Mouse (Mus musculus): ENCODE measurements around the gene Nyap2. TPM values are rescaled to one million over a fixed set of nuclear protein-coding genes. Genes with fewer than 3 reads are reported as not detected.

Nyap2 gene
- polyA plus RNA-seq, 1 experiment from 2014 or later: 0.04 TPM

- Histone ChIP-seq H3K36me3 (ENCODE audit: control insufficient read depth, insufficient read depth, low read length) (no peaks in the 10 kb centered on the region), H3K27ac (ENCODE audit: low read depth, low read length) (no peak overlapping the region), H3K4me2 (no peak overlapping the region), H3K4me1 (ENCODE audit: control insufficient read depth, insufficient read depth, low read length) (no peaks in the 10 kb centered on the region), H3K9ac (ENCODE audit: low read depth, low read length) (no peak overlapping the region), H3K27me3 (ENCODE audit: control insufficient read depth, insufficient read depth, low read length) (no peaks in the 10 kb centered on the region), H3K9me3 (replicated peaks; ENCODE audit: control insufficient read depth, low read length) (no peaks in the 10 kb centered on the region), H3K4me3 (ENCODE audit: low read depth, low read length) (no peak overlapping the region)
- ATAC-seq (replicated peaks; ENCODE audit: insufficient number of reproducible peaks, low FRiP score, low TSS enrichment): no peak
These were observed 68.8 kb downstream of the Nyap2 start for GRCm38 (mm10) chr1:81145576-81145975.

- no peaks in the 10 kb centered on the region for H3K4me1 ChIP-seq (ENCODE audit: control insufficient read depth, insufficient read depth, low read length)
- H3K36me3 ChIP-seq (ENCODE audit: control insufficient read depth, insufficient read depth, low read length): no peaks in the 10 kb centered on the region
- H3K9me3 ChIP-seq (replicated peaks; ENCODE audit: control insufficient read depth, low read length): no peaks in the 10 kb centered on the region
- H3K9ac ChIP-seq (ENCODE audit: low read depth, low read length): no peak overlapping the region
- no peak overlapping the region for H3K27ac ChIP-seq (ENCODE audit: low read depth, low read length)
- 72% methylated on average over 3 of the region's 3 CpGs for WGBS (ENCODE audit: insufficient replicate concordance)
- H3K27me3 ChIP-seq (ENCODE audit: control insufficient read depth, insufficient read depth, low read length): no peaks in the 10 kb centered on the region
- no peak for ATAC-seq (replicated peaks; ENCODE audit: insufficient number of reproducible peaks, low FRiP score, low TSS enrichment)
- no peak overlapping the region for H3K4me2 ChIP-seq
- H3K4me3 ChIP-seq (ENCODE audit: low read depth, low read length): no peak overlapping the region
These were observed 92.5 kb downstream of the Nyap2 start for GRCm38 (mm10) chr1:81169245-81169644.

- no peaks in the 10 kb centered on the region for H3K9me3 ChIP-seq (replicated peaks; ENCODE audit: control insufficient read depth, low read length)
- H3K27me3 ChIP-seq (ENCODE audit: control insufficient read depth, insufficient read depth, low read length): no peaks in the 10 kb centered on the region
- no peak overlapping the region for H3K4me3 ChIP-seq (ENCODE audit: low read depth, low read length)
- ATAC-seq (replicated peaks; ENCODE audit: insufficient number of reproducible peaks, low FRiP score, low TSS enrichment): no peak
- H3K4me1 ChIP-seq (ENCODE audit: control insufficient read depth, insufficient read depth, low read length): no peaks in the 10 kb centered on the region
- H3K36me3 ChIP-seq (ENCODE audit: control insufficient read depth, insufficient read depth, low read length): no peaks in the 10 kb centered on the region
- no peak overlapping the region for H3K4me2 ChIP-seq
- no peak overlapping the region for H3K9ac ChIP-seq (ENCODE audit: low read depth, low read length)
- no peak overlapping the region for H3K27ac ChIP-seq (ENCODE audit: low read depth, low read length)
These were observed 96.0 kb downstream of the Nyap2 start for GRCm38 (mm10) chr1:81172703-81173102.

GRCm38 (mm10) chr1:81173303-81173702 is 96.6 kb downstream of the Nyap2 start:
- H3K4me1 ChIP-seq (ENCODE audit: control insufficient read depth, insufficient read depth, low read length): no peaks in the 10 kb centered on the region
- no peak overlapping the region for H3K4me2 ChIP-seq
- no peak for ATAC-seq (replicated peaks; ENCODE audit: insufficient number of reproducible peaks, low FRiP score, low TSS enrichment)
- no peaks in the 10 kb centered on the region for H3K36me3 ChIP-seq (ENCODE audit: control insufficient read depth, insufficient read depth, low read length)
- H3K27me3 ChIP-seq (ENCODE audit: control insufficient read depth, insufficient read depth, low read length): no peaks in the 10 kb centered on the region
- no peak overlapping the region for H3K27ac ChIP-seq (ENCODE audit: low read depth, low read length)
- no peaks in the 10 kb centered on the region for H3K9me3 ChIP-seq (replicated peaks; ENCODE audit: control insufficient read depth, low read length)
- H3K4me3 ChIP-seq (ENCODE audit: low read depth, low read length): no peak overlapping the region
- 71% methylated on average over 1 of the region's 1 CpGs for WGBS (ENCODE audit: insufficient replicate concordance)
- H3K9ac ChIP-seq (ENCODE audit: low read depth, low read length): no peak overlapping the region

GRCm38 (mm10) chr1:81179725-81180124 is 103.0 kb downstream of the Nyap2 start:
- Histone ChIP-seq H3K4me1 (ENCODE audit: control insufficient read depth, insufficient read depth, low read length) (no peaks in the 10 kb centered on the region), H3K4me3 (ENCODE audit: low read depth, low read length) (no peak overlapping the region), H3K27ac (ENCODE audit: low read depth, low read length) (no peak overlapping the region), H3K4me2 (no peak overlapping the region), H3K27me3 (ENCODE audit: control insufficient read depth, insufficient read depth, low read length) (no peaks in the 10 kb centered on the region), H3K9ac (ENCODE audit: low read depth, low read length) (no peak overlapping the region), H3K36me3 (ENCODE audit: control insufficient read depth, insufficient read depth, low read length) (no peaks in the 10 kb centered on the region), H3K9me3 (replicated peaks; ENCODE audit: control insufficient read depth, low read length) (no peaks in the 10 kb centered on the region)
- WGBS (ENCODE audit: insufficient replicate concordance): 84% methylated on average over 4 of the region's 4 CpGs
- ATAC-seq (replicated peaks; ENCODE audit: insufficient number of reproducible peaks, low FRiP score, low TSS enrichment): no peak

GRCm38 (mm10) chr1:81180686-81181085 is 103.9 kb downstream of the Nyap2 start:
- WGBS (ENCODE audit: insufficient replicate concordance): 75% methylated on average over 3 of the region's 3 CpGs
- Histone ChIP-seq H3K4me2 (no peak overlapping the region), H3K9ac (ENCODE audit: low read depth, low read length) (no peak overlapping the region), H3K27ac (ENCODE audit: low read depth, low read length) (no peak overlapping the region), H3K4me1 (ENCODE audit: control insufficient read depth, insufficient read depth, low read length) (no peaks in the 10 kb centered on the region), H3K27me3 (ENCODE audit: control insufficient read depth, insufficient read depth, low read length) (no peaks in the 10 kb centered on the region), H3K9me3 (replicated peaks; ENCODE audit: control insufficient read depth, low read length) (no peaks in the 10 kb centered on the region), H3K4me3 (ENCODE audit: low read depth, low read length) (no peak overlapping the region), H3K36me3 (ENCODE audit: control insufficient read depth, insufficient read depth, low read length) (no peaks in the 10 kb centered on the region)
- ATAC-seq (replicated peaks; ENCODE audit: insufficient number of reproducible peaks, low FRiP score, low TSS enrichment): no peak

GRCm38 (mm10) chr1:81209536-81209935 is 132.8 kb downstream of the Nyap2 start:
- WGBS (ENCODE audit: insufficient replicate concordance): 82% methylated on average over 2 of the region's 2 CpGs
- no peak overlapping the region for H3K9ac ChIP-seq (ENCODE audit: low read depth, low read length)
- no peaks in the 10 kb centered on the region for H3K27me3 ChIP-seq (ENCODE audit: control insufficient read depth, insufficient read depth, low read length)
- H3K4me1 ChIP-seq (ENCODE audit: control insufficient read depth, insufficient read depth, low read length): no peaks in the 10 kb centered on the region
- no peaks in the 10 kb centered on the region for H3K9me3 ChIP-seq (replicated peaks; ENCODE audit: control insufficient read depth, low read length)
- H3K4me2 ChIP-seq: no peak overlapping the region
- no peak for ATAC-seq (replicated peaks; ENCODE audit: insufficient number of reproducible peaks, low FRiP score, low TSS enrichment)
- H3K4me3 ChIP-seq (ENCODE audit: low read depth, low read length): no peak overlapping the region
- H3K36me3 ChIP-seq (ENCODE audit: control insufficient read depth, insufficient read depth, low read length): no peaks in the 10 kb centered on the region
- no peak overlapping the region for H3K27ac ChIP-seq (ENCODE audit: low read depth, low read length)

GRCm38 (mm10) chr1:81211491-81211890 is 134.7 kb downstream of the Nyap2 start:
- Histone ChIP-seq H3K4me3 (ENCODE audit: low read depth, low read length) (no peak overlapping the region), H3K9ac (ENCODE audit: low read depth, low read length) (no peak overlapping the region), H3K4me2 (no peak overlapping the region), H3K9me3 (replicated peaks; ENCODE audit: control insufficient read depth, low read length) (no peaks in the 10 kb centered on the region), H3K27ac (ENCODE audit: low read depth, low read length) (no peak overlapping the region), H3K36me3 (ENCODE audit: control insufficient read depth, insufficient read depth, low read length) (no peaks in the 10 kb centered on the region), H3K4me1 (ENCODE audit: control insufficient read depth, insufficient read depth, low read length) (no peaks in the 10 kb centered on the region), H3K27me3 (ENCODE audit: control insufficient read depth, insufficient read depth, low read length) (no peaks in the 10 kb centered on the region)
- 71% methylated on average over 4 of the region's 4 CpGs for WGBS (ENCODE audit: insufficient replicate concordance)
- no peak for ATAC-seq (replicated peaks; ENCODE audit: insufficient number of reproducible peaks, low FRiP score, low TSS enrichment)

- Histone ChIP-seq H3K36me3 (ENCODE audit: control insufficient read depth, insufficient read depth, low read length) (no peaks in the 10 kb centered on the region), H3K9ac (ENCODE audit: low read depth, low read length) (no peak overlapping the region), H3K27me3 (ENCODE audit: control insufficient read depth, insufficient read depth, low read length) (no peaks in the 10 kb centered on the region), H3K27ac (ENCODE audit: low read depth, low read length) (no peak overlapping the region), H3K4me2 (no peak overlapping the region), H3K9me3 (replicated peaks; ENCODE audit: control insufficient read depth, low read length) (no peaks in the 10 kb centered on the region), H3K4me3 (ENCODE audit: low read depth, low read length) (no peak overlapping the region), H3K4me1 (ENCODE audit: control insufficient read depth, insufficient read depth, low read length) (no peaks in the 10 kb centered on the region)
- ATAC-seq (replicated peaks; ENCODE audit: insufficient number of reproducible peaks, low FRiP score, low TSS enrichment): no peak
- 32% methylated on average over 1 of the region's 1 CpGs for WGBS (ENCODE audit: insufficient replicate concordance)
These were observed 143.0 kb downstream of the Nyap2 start for GRCm38 (mm10) chr1:81219790-81220189.
